Mouse (Mus musculus): Measurements from ENCODE around the gene Sh3bp2. TPM values are rescaled to one million over a fixed set of nuclear protein-coding genes. Genes with fewer than 3 reads are reported as not detected.

Sh3bp2 gene
- polyA plus RNA-seq, 1 experiment from 2014 or later: 8.7 TPM

GRCm38 (mm10) chr5:34513466-34514217, 12.0 kb upstream of the Sh3bp2 start, which contains the start of gene Tnip2:
Gene Tnip2 (minus strand): TSS chr5:34513991.
- no peaks in the 10 kb centered on the region for H3K9me3 ChIP-seq
- H3K27ac ChIP-seq (replicated peaks): peak within 1 kb of the TSS; percentile 65
- under 1% methylated on average over 64 of the region's 64 CpGs for WGBS
- peaks cover 17% of the 10 kb centered on the region for H3K4me1 ChIP-seq
- peaks cover 40% of the 10 kb centered on the region for H3K27me3 ChIP-seq (replicated peaks; ENCODE audit: low read depth, poor library complexity, severe bottlenecking)
- peak; percentile 95 for DNase-seq (ENCODE audit: low spot score)
- peak within 1 kb of the TSS; percentile 77 for H3K4me3 ChIP-seq
- H3K36me3 ChIP-seq (replicated peaks): no peaks in the 10 kb centered on the region

GRCm38 (mm10) chr5:34514218-34514566, 11.4 kb upstream of the Sh3bp2 start:
- no peak for DNase-seq (ENCODE audit: low spot score)
- Histone ChIP-seq H3K4me1 (peaks cover 17% of the 10 kb centered on the region), H3K9me3 (no peaks in the 10 kb centered on the region), H3K27me3 (replicated peaks; ENCODE audit: low read depth, poor library complexity, severe bottlenecking) (peaks cover 40% of the 10 kb centered on the region), H3K27ac (replicated peaks) (no peak overlapping the region), H3K36me3 (replicated peaks) (no peaks in the 10 kb centered on the region), H3K4me3 (peak overlapping the region; percentile 77)
- WGBS: 26% methylated on average over 7 of the region's 7 CpGs

DNA sequence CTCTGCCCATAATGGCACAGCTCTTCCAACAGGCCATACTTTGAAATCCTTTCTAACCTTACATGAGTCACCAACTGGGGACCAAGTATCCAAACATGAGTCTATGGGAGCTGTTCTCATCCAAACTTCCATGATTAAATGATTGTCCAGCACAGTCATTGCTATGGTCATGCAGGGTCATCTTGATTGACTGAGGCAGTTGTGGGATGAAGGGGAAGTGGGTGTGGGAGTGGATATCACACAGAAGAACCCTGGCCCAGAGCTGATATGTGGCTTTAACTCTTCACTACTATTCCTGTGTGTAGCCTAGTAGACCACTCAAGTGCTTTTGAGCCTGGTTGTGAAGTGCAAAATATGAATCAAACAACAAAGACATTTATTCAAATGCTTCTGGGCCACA, 10.5 kb upstream of the Sh3bp2 start:
- Histone ChIP-seq H3K9me3 (no peaks in the 10 kb centered on the region), H3K4me1 (peaks cover 17% of the 10 kb centered on the region), H3K27me3 (replicated peaks; ENCODE audit: low read depth, poor library complexity, severe bottlenecking) (peaks cover 40% of the 10 kb centered on the region), H3K36me3 (replicated peaks) (no peaks in the 10 kb centered on the region), H3K4me3 (no peak overlapping the region), H3K27ac (replicated peaks) (no peak overlapping the region)
- no peak for DNase-seq (ENCODE audit: low spot score)

DNA sequence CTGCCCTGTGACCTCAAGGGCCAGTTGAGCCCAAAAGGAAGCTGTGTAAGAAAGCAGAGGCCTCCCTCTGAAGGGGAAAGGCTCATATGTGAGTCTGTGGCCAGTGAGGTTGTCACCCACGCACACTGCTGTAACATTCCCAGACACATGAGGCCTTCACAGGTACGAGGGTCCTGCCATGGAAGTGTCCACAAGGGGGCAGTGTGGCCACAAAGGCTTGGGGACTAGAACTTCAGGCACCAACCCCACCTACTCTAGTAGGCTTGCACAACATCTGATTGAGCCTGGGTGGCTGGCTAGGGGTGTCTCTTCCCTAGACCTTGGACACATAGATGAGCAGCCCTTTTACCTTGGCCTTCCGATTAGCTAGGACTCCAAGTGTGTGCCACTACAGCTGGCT, 7.7 kb upstream of the Sh3bp2 start:
- 26% methylated on average over 3 of the region's 3 CpGs for WGBS
- peak; percentile 79 for DNase-seq (ENCODE audit: low spot score)
- H3K36me3 ChIP-seq (replicated peaks): no peaks in the 10 kb centered on the region

GRCm38 (mm10) chr5:34519389-34519910, 6.2 kb upstream of the Sh3bp2 start:
- no peaks in the 10 kb centered on the region for H3K36me3 ChIP-seq (replicated peaks)
- no peaks in the 10 kb centered on the region for H3K9me3 ChIP-seq
- H3K4me1 ChIP-seq: peaks cover 6% of the 10 kb centered on the region; the same call in 1 of the 2 replicates
- no peak overlapping the region for H3K27ac ChIP-seq (replicated peaks)
- no peak for DNase-seq (ENCODE audit: low spot score)
- no peak overlapping the region for H3K4me3 ChIP-seq
- WGBS: 80% methylated on average over 9 of the region's 9 CpGs
- peaks cover 22% of the 10 kb centered on the region; the same call in 1 of the 2 replicates for H3K27me3 ChIP-seq (replicated peaks; ENCODE audit: low read depth, poor library complexity, severe bottlenecking)

More for the DNA sequence above, 7.7 kb upstream of the Sh3bp2 start:
- Histone ChIP-seq H3K4me1 (peaks cover 21% of the 10 kb centered on the region), H3K4me3 (no peak overlapping the region), H3K27ac (replicated peaks) (no peak overlapping the region), H3K9me3 (no peaks in the 10 kb centered on the region), H3K27me3 (replicated peaks; ENCODE audit: low read depth, poor library complexity, severe bottlenecking) (peaks cover 25% of the 10 kb centered on the region)

DNA sequence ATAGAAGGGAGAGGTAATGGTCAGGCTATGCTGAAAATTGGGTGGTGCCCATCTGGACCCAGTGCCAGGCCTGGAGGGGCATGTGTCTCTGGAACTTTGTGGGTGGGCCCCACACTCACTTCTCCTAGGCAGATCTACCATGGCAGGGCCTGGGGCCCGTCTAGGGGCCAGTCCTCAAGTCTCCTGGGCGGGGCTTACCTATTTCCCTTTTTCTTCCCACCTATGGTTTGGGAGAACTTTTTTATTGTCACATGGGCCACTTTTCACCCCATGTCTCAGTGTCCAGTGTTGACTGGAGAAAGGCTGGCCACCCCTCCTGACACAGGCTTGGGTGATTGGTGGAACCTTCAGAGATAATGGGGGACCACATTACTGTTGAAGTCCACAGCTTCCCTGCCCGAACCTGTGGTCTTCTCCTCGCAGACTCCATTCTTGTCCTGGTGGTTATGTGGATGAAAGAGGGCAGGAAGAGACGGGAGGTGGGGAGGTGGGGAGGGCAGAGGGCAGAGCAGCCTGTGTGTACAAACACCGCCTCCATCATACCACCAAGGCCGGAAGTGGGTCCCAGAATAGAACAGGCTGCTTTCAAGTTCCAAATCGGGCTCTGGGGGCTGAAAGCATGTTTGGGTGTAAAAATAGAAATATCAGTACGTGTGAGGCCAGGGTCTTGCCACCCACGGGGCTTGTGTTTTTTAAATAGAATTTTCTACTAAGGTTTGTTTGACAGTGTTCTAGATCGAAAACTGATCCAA, 5.0 kb upstream of the Sh3bp2 start:
- WGBS: 75% methylated on average over 11 of the region's 11 CpGs
- no peak overlapping the region for H3K27ac ChIP-seq (replicated peaks)
- H3K27me3 ChIP-seq (replicated peaks; ENCODE audit: low read depth, poor library complexity, severe bottlenecking): 0 out of 2 replicates have a peak, but pooled peaks cover 11% of the 10 kb centered on the region
- H3K36me3 ChIP-seq (replicated peaks): no peaks in the 10 kb centered on the region
- no peak for DNase-seq (ENCODE audit: low spot score)
- no peaks in the 10 kb centered on the region for H3K9me3 ChIP-seq
- H3K4me3 ChIP-seq: no peak overlapping the region
- 0 out of 2 replicates have a peak, but pooled peaks cover 4% of the 10 kb centered on the region for H3K4me1 ChIP-seq

- Histone ChIP-seq H3K4me1 (peaks cover 11% of the 10 kb centered on the region; the same call in 1 of the 2 replicates), H3K27me3 (replicated peaks; ENCODE audit: low read depth, poor library complexity, severe bottlenecking) (peaks cover 13% of the 10 kb centered on the region), H3K36me3 (replicated peaks) (no peaks in the 10 kb centered on the region), H3K27ac (replicated peaks) (no peak overlapping the region), H3K9me3 (no peaks in the 10 kb centered on the region), H3K4me3 (no peak overlapping the region)
- WGBS: 86% methylated on average over 3 of the region's 3 CpGs
- DNase-seq (ENCODE audit: low spot score): no peak
Observed at GRCm38 (mm10) chr5:34521337-34521736, 4.3 kb upstream of the Sh3bp2 start.

DNA sequence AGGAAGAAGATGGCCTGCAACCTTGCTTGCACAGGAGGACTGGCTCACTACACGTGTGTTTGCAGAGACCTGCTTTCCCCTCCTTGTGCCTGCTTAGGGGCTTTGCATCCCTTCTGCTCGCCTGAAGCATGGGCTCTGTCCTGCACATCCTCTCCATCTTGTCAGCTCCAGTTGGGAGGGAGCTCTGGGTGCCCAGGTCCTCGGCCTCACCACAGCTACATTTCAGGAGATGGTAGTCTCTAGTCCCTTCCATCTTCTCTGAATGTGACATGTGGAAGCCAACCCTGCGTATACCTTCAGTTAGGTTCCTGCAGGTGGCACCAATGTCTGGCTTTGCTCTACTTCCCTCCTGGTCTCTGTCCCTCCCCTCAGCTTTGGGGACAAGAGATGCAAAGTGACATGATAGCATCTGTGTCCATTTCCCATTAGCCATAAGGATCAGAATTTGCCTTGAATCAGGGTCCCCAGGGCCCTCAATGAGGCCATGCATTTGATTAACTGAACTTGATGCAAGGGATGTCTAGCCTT, 1.6 kb upstream of the Sh3bp2 start:
- 55% methylated on average over 4 of the region's 4 CpGs for WGBS
- no peak overlapping the region for H3K27ac ChIP-seq (replicated peaks)
- H3K36me3 ChIP-seq (replicated peaks): no peaks in the 10 kb centered on the region
- no peak overlapping the region for H3K4me3 ChIP-seq
- H3K9me3 ChIP-seq: no peaks in the 10 kb centered on the region
- peaks cover 28% of the 10 kb centered on the region for H3K27me3 ChIP-seq (replicated peaks; ENCODE audit: low read depth, poor library complexity, severe bottlenecking)
- no peak for DNase-seq (ENCODE audit: low spot score)
- H3K4me1 ChIP-seq: peaks cover 16% of the 10 kb centered on the region; the same call in 1 of the 2 replicates

- no peaks in the 10 kb centered on the region for H3K9me3 ChIP-seq
- no peak overlapping the region for H3K27ac ChIP-seq (replicated peaks)
- peaks cover 16% of the 10 kb centered on the region; the same call in 1 of the 2 replicates for H3K4me1 ChIP-seq
- H3K27me3 ChIP-seq (replicated peaks; ENCODE audit: low read depth, poor library complexity, severe bottlenecking): peaks cover 28% of the 10 kb centered on the region
- H3K4me3 ChIP-seq: no peak overlapping the region
- H3K36me3 ChIP-seq (replicated peaks): no peaks in the 10 kb centered on the region
- no peak for DNase-seq (ENCODE audit: low spot score)
Observed at GRCm38 (mm10) chr5:34524511-34524910, 1.1 kb upstream of the Sh3bp2 start.

GRCm38 (mm10) chr5:34526477-34526775, 788 bp downstream of the Sh3bp2 start:
- DNase-seq (ENCODE audit: low spot score): no peak
- no peaks in the 10 kb centered on the region for H3K36me3 ChIP-seq (replicated peaks)
- H3K27ac ChIP-seq (replicated peaks): no peak overlapping the region
- 33% methylated on average over 5 of the region's 5 CpGs for WGBS
- peak overlapping the region; percentile 61 for H3K4me3 ChIP-seq
- peaks cover 28% of the 10 kb centered on the region for H3K27me3 ChIP-seq (replicated peaks; ENCODE audit: low read depth, poor library complexity, severe bottlenecking)
- H3K4me1 ChIP-seq: peaks cover 12% of the 10 kb centered on the region
- no peaks in the 10 kb centered on the region for H3K9me3 ChIP-seq

- H3K4me3 ChIP-seq: no peak overlapping the region
- peaks cover 12% of the 10 kb centered on the region for H3K4me1 ChIP-seq
- DNase-seq (ENCODE audit: low spot score): no peak
- no peaks in the 10 kb centered on the region for H3K9me3 ChIP-seq
- peaks cover 28% of the 10 kb centered on the region for H3K27me3 ChIP-seq (replicated peaks; ENCODE audit: low read depth, poor library complexity, severe bottlenecking)
- no peak overlapping the region for H3K27ac ChIP-seq (replicated peaks)
- WGBS: 81% methylated on average over 2 of the region's 2 CpGs
- H3K36me3 ChIP-seq (replicated peaks): no peaks in the 10 kb centered on the region
Observed at GRCm38 (mm10) chr5:34527352-34527751, 1.7 kb downstream of the Sh3bp2 start.

DNA sequence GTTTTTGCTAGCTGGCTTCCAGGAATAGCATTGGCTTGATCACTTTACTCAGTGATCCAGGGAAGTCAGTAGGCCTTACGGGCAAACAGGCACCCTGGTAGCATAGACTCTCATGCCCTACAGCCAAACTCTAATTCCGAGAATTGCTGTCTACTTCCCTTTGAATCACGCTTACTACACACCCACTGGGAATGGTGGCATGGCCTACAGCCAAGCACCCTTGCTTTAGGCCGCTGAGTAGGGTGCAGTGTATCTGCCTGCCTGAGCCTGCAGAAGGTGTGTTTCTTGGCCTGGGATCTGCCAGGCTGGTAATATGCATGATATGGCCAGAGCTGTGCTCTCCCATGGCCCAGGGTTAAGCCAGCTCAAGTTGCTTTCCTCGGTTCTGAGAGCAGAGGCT, 3.1 kb downstream of the Sh3bp2 start:
- 84% methylated on average over 5 of the region's 5 CpGs for WGBS
- H3K9me3 ChIP-seq: no peaks in the 10 kb centered on the region
- peaks cover 23% of the 10 kb centered on the region for H3K27me3 ChIP-seq (replicated peaks; ENCODE audit: low read depth, poor library complexity, severe bottlenecking)
- no peak overlapping the region for H3K27ac ChIP-seq (replicated peaks)
- DNase-seq (ENCODE audit: low spot score): no peak
- H3K36me3 ChIP-seq (replicated peaks): no peaks in the 10 kb centered on the region
- H3K4me1 ChIP-seq: peaks cover 12% of the 10 kb centered on the region
- no peak overlapping the region for H3K4me3 ChIP-seq
